Mouse (Mus musculus) kidney, embryonic 15.5 days (tissue): ENCODE measurements around the gene Cela3a. TPM values are rescaled to one million over a fixed set of nuclear protein-coding genes. Genes with fewer than 3 reads are reported as not detected.
A peak's percentile ranks its signal among the peaks of the same experiment; 100 is the strongest.
"Not testable (repeated sequence)": the region's sequence is repeated elsewhere in the genome, so short reads cannot be mapped to it uniquely, and the experiment has no call there.

ENCODE experiments used
- ATAC-seq: fragments of 200-750 bp; cut with Nextera tagmentation; replicated peaks from 2 replicates; pipeline ENCODE4 v1.8.0; 2017; ENCODE audit warnings: moderate TSS enrichment; ENCODE audit not compliant: low FRiP score
- H3K27ac ChIP-seq: fragments of 300-500 bp; sonication (generic); 2 replicates; pipeline ENCODE4 v1.5.1; 2015; ENCODE audit warnings: mild to moderate bottlenecking, inconsistent platforms
- H3K27me3 ChIP-seq: fragments of 300-500 bp; sonication (generic); 2 replicates; pipeline ENCODE4 v1.6.1; 2015; ENCODE audit warnings: inconsistent platforms
- H3K36me3 ChIP-seq: fragments of 300-500 bp; sonication (generic); 2 replicates; pipeline ENCODE4 v1.6.1; 2015; ENCODE audit warnings: inconsistent platforms
- H3K4me1 ChIP-seq: fragments of 300-500 bp; sonication (generic); 2 replicates; pipeline ENCODE4 v1.6.1; 2015; ENCODE audit warnings: inconsistent platforms
- H3K4me2 ChIP-seq: fragments of 300-500 bp; sonication (generic); 2 replicates; pipeline ENCODE4 v1.6.1; 2015; ENCODE audit warnings: moderate library complexity, mild to moderate bottlenecking, inconsistent platforms
- H3K4me3 ChIP-seq: fragments of 300-500 bp; sonication (generic); replicated peaks from 2 replicates; pipeline ENCODE4 v1.5.1; 2015; ENCODE audit warnings: mild to moderate bottlenecking, inconsistent platforms
- H3K9ac ChIP-seq: fragments of 300-500 bp; sonication (generic); 2 replicates; pipeline ENCODE4 v1.6.1; 2015; ENCODE audit warnings: mild to moderate bottlenecking, inconsistent platforms
- H3K9me3 ChIP-seq: fragments of 300-500 bp; sonication (generic); replicated peaks from 2 replicates; pipeline ENCODE4 v1.6.1; 2016; ENCODE audit warnings: inconsistent platforms
- WGBS: fragments of 180-500 bp; shearing (Covaris S2); methylation state at CpG from one replicate; pipeline ENCODE4 v1.1.7; 2015; ENCODE audit warnings: mixed read lengths; 5-methylcytosine and 5-hydroxymethylcytosine counted together
- polyA plus RNA-seq: library from polyadenylated mRNA; unstranded; fragments of >200 nt; fragmentation: Nextera tagmentation; extraction: Ambion mirVana; gene quantifications from 2 replicates; pipeline ENCODE4 v1.2.1, GENCODE M21; 2015

The Cela3a gene
- polyA plus RNA-seq, 1 experiment from 2014 or later: not detected

GRCm38 (mm10) chr4:137447363-137448196, 38.0 kb upstream of the Cela3a start:
- Histone ChIP-seq H3K27me3 (no peaks in the 10 kb centered on the region), H3K4me1 (peaks cover 22% of the 10 kb centered on the region), H3K9me3 (no peaks in the 10 kb centered on the region), H3K4me2 (no peak overlapping the region), H3K4me3 (no peak overlapping the region), H3K9ac (no peak overlapping the region), H3K27ac (0 out of 2 replicates have a peak overlapping the region, but pooled peaks have one; percentile 33), H3K36me3 (no peaks in the 10 kb centered on the region)
- 64% methylated on average over 7 of the region's 7 CpGs for WGBS
- no peak for ATAC-seq

DNA sequence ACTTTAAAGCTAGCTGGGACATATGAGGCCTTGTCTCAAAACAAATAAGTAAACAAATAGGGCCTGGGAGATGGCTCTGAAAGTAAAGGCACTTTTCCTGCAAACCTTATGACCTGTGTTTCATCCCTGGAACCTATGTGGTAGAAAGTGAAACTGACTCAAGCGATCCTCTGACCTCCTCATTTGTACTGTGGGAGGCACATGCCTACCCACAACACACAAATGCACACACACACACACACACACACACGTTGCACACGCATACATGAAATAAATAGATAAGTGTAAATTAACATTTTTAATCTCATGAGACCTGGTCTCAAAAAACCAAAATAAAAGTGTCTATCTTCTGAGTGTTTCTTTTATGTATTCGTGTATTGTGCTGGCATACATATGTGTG, 36.3 kb upstream of the Cela3a start:
- ATAC-seq: no peak
- no peak overlapping the region for H3K9ac ChIP-seq
- no peaks in the 10 kb centered on the region for H3K36me3 ChIP-seq
- H3K27ac ChIP-seq: no peak overlapping the region
- no peak overlapping the region for H3K4me3 ChIP-seq
- H3K4me1 ChIP-seq: peaks cover 22% of the 10 kb centered on the region
- no peaks in the 10 kb centered on the region for H3K9me3 ChIP-seq
- no peak overlapping the region for H3K4me2 ChIP-seq
- no peaks in the 10 kb centered on the region for H3K27me3 ChIP-seq
- 91% methylated on average over 4 of the region's 4 CpGs for WGBS

DNA sequence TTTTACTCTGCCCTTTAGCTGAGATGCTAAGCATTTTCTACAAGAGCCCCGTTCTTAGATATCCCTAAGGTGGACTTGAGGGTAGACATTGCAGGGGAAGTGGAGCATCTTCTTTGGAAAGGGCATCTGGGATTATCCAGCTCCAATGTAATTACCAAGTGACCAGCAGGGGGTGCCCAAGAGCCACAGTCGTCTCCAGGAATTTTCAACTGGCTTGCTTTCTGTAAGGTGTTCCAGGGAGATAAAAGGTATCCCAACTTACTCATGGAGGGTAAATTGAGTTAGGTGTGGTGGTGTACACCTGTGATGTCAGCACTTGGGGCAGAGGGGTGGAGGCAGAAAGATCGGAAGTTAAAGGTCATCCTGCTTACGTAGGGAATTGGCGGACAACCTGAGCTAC, 34.0 kb upstream of the Cela3a start:
- Histone ChIP-seq H3K9me3 (no peaks in the 10 kb centered on the region), H3K27me3 (no peaks in the 10 kb centered on the region), H3K9ac (no peak overlapping the region), H3K4me1 (peaks cover 13% of the 10 kb centered on the region), H3K4me3 (no peak overlapping the region), H3K4me2 (no peak overlapping the region), H3K36me3 (no peaks in the 10 kb centered on the region), H3K27ac (no peak overlapping the region)
- ATAC-seq: no peak
- 25% methylated on average over 5 of the region's 5 CpGs for WGBS

DNA sequence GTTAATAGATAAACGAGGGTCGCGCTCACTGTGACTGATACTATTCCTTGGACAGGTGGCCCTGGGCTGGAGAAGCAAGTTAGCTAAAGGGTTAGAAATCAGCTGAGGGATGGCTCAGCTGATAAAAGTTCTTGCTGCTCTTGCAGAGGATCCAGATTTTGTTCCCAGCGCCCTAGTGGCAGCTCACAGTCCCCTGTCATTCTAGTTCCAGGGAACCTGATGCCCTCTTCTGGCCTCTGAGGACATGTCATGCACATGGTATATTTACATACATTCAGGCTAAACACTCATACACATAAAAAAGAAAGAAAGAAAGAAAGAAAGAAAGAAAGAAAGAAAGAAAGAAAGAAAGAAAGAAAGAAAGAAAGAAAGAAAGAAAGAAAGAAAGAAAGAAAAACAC, 31.7 kb upstream of the Cela3a start:
- H3K4me2 ChIP-seq: no peak overlapping the region
- no peak for ATAC-seq
- WGBS: 91% methylated on average over 4 of the region's 4 CpGs
- no peaks in the 10 kb centered on the region for H3K27me3 ChIP-seq
- H3K27ac ChIP-seq: no peak overlapping the region
- no peak overlapping the region for H3K4me3 ChIP-seq
- H3K4me1 ChIP-seq: peaks cover 3% of the 10 kb centered on the region; the same call in 1 of the 2 replicates
- no peaks in the 10 kb centered on the region for H3K36me3 ChIP-seq
- H3K9me3 ChIP-seq: no peaks in the 10 kb centered on the region
- H3K9ac ChIP-seq: no peak overlapping the region

DNA sequence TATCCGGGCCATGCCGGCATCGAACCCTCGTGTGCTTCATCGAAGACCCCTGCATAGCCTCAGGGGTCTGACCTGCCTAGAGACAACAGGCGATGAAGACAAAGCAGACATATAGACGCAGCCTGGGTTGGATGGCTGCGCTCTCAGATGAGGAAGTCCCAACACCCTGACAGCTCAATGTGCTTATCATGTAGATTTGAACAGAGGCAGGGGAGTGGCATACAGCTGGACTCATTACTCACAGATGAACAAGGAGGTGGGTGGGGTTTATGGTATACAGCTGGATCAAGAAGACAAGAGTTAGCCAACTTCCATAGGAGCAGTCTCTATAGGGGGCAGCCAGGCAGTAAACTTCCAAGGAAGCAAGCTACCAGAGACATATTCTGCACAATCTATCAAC, 29.3 kb upstream of the Cela3a start:
- 93% methylated on average over 8 of the region's 8 CpGs for WGBS
- Histone ChIP-seq H3K27me3 (no peaks in the 10 kb centered on the region), H3K4me2 (no peak overlapping the region), H3K27ac (no peak overlapping the region), H3K36me3 (no peaks in the 10 kb centered on the region), H3K9ac (no peak overlapping the region), H3K4me1 (peaks cover 2% of the 10 kb centered on the region; the same call in 1 of the 2 replicates), H3K9me3 (no peaks in the 10 kb centered on the region), H3K4me3 (no peak overlapping the region)
- no peak for ATAC-seq

DNA sequence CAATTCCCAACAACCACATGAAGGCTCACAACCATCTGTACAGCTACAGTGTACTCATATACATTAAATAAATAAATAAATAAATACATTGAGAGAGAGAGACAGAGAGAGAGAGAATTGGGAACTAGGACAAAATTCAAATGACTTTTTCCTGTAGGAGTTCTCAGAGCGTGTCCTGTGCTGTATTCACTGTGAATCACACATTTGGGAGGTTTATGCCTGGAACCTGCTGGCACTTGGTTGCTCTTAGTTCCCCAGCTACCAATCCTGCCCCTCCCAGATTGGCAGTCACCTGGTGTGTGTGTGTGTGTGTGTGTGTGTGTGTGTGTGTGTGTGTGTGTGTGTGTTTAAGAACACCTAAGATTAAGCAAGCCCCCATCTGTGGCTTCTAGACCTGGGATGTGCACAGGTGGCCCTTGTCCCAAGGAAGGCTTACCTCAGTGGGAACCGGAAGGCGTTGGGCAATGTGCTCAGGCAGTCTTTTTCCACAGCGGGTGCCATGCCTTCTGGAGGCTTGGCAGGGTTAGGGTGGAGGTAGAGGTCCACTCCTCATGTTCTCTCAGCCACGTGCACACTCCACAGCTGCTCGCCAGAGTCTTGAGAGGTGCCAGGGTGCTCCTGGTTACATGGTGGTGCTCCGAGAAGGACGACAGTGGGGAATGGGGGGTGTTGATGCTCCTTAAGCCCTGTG, 27.5 kb upstream of the Cela3a start:
- Histone ChIP-seq H3K4me1 (no peaks in the 10 kb centered on the region), H3K27ac (no peak overlapping the region), H3K4me2 (no peak overlapping the region), H3K9me3 (no peaks in the 10 kb centered on the region), H3K27me3 (no peaks in the 10 kb centered on the region), H3K9ac (no peak overlapping the region), H3K36me3 (no peaks in the 10 kb centered on the region), H3K4me3 (no peak overlapping the region)
- ATAC-seq: no peak
- 88% methylated on average over 8 of the region's 8 CpGs for WGBS

DNA sequence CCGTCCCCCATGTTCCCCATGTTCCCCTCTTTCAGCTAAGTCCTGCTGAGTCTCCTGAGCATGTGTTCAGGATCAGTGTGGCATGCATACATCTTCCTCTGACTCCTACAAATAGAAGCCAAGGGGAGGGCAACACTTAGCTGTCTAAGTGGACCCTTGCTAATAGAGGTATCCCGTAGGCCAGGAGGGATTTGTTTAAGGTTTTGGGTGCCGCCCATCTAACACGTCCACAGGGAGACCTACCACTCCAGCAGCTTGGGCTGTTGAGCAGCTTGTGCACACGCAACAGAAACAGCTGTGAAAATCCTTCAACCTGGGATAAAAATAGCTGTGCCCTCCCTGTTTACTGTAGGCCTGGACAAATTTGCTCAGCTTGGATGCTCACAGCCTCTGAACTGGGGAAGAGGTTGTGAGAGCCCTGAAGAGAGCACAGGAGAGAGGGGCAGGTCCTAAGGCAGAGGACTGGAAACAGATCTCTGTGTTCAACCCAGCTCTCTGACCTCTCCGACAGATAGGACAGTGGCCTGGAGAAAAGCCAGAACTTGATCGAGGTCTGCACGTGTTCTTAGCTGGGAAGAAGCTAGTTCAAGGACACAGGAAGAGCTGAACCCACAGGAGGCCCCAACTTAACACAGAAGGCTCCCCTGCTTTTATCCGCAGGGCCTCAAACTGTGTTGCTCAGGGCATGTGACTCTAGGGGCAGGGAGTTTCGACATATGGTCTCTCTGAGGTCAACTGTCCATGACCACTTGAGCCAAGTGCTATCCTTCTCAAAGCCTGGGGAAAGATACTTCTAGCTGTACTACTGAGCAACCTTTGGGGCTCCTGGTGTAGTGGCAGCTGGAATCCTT, 23.3 kb upstream of the Cela3a start:
- H3K4me3 ChIP-seq, H3K27ac ChIP-seq, H3K9ac ChIP-seq, H3K27me3 ChIP-seq, H3K9me3 ChIP-seq, H3K4me2 ChIP-seq, ATAC-seq, H3K4me1 ChIP-seq, H3K36me3 ChIP-seq: not testable (repeated sequence)
- WGBS: 67% methylated on average over 10 of the region's 10 CpGs

GRCm38 (mm10) chr4:137430502-137430901, 20.9 kb upstream of the Cela3a start, which contains the start of gene Cela3b:
TSS of gene Cela3b (minus strand) at chr4:137430540.
- H3K27ac ChIP-seq: no peak within 1 kb of the TSS
- H3K36me3 ChIP-seq: no peaks in the 10 kb centered on the region
- 89% methylated on average over 4 of the region's 4 CpGs for WGBS
- no peak within 1 kb of the TSS for H3K9ac ChIP-seq
- no peak within 1 kb of the TSS for H3K4me2 ChIP-seq
- no peaks in the 10 kb centered on the region for H3K4me1 ChIP-seq
- no peak within 1 kb of the TSS for H3K4me3 ChIP-seq
- no peaks in the 10 kb centered on the region for H3K27me3 ChIP-seq
- ATAC-seq: no peak
- H3K9me3 ChIP-seq: no peaks in the 10 kb centered on the region

DNA sequence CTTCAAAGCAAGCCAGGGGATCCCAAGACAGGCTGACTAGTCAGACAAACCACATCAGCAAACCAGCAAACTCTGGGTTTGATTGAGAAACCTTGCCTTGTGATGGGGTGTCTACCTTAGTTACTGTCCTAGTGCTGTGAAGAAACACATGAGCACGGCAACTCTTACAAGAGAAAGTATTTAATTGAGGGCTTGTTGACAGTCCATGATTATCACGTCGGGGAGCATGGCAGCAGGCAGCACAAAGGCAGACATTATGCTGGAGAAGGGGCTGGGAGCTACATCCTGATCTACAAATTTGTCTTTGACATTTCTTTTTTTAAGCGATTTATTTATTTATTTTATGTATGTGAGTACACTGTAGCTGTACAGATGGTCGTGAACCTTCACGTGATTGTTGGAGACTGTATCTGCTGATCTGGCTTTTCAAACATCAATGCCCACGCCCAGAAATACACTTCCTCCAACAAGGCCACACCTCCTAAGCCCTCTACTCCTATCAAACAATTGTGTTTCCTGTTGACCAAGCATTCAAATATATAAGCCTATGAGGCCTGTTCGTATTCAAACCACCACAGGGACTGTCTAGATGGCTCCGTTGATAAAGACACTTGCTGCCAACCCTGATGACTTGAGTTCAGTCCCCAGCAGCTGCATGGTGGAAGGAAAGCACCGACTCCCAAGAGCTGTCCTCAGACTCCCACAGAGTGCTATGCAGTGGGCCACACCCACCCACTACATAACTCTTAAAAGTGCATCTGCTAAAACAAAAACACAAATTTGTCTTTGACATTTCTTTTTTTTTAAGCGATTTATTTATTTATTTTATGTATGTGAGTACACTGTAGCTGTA, 8.3 kb upstream of the Cela3a start:
- Histone ChIP-seq H3K27me3 (no peaks in the 10 kb centered on the region), H3K4me3 (no peak overlapping the region), H3K9me3 (no peaks in the 10 kb centered on the region), H3K36me3 (no peaks in the 10 kb centered on the region), H3K4me1 (no peaks in the 10 kb centered on the region), H3K4me2 (no peak overlapping the region), H3K27ac (no peak overlapping the region), H3K9ac (no peak overlapping the region)
- WGBS: 71% methylated on average over 11 of the region's 11 CpGs
- no peak for ATAC-seq

GRCm38 (mm10) chr4:137414936-137415335, 5.3 kb upstream of the Cela3a start:
- Histone ChIP-seq H3K9me3 (no peaks in the 10 kb centered on the region), H3K9ac (no peak overlapping the region), H3K27me3 (no peaks in the 10 kb centered on the region), H3K4me2 (no peak overlapping the region), H3K4me3 (no peak overlapping the region), H3K36me3 (no peaks in the 10 kb centered on the region), H3K4me1 (no peaks in the 10 kb centered on the region), H3K27ac (0 out of 2 replicates have a peak overlapping the region, but pooled peaks have one; percentile 18)
- 64% methylated on average over 1 of the region's 1 CpGs for WGBS
- ATAC-seq: no peak

DNA sequence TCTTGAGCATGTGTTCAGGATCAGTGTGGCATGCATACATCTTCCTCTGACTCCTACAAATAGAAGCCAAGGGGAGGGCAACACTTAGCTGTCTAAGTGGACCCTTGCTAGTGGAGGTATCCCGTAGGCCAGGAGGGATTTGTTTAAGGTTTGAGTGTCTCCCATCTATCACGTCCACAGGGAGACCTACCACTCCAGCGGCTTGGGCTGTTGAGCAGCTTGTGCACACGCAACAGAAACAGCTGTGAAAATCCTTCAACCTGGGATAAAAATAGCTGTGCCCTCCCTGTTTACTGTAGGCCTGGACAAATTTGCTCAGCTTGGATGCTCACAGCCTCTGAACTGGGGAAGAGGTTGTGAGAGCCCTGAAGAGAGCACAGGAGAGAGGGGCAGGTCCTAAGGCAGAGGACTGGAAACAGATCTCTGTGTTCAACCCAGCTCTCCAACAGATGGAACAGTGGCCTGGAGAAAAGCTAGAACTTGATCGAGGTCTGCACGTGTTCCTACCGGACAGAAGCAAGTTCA, 2.7 kb upstream of the Cela3a start:
- not testable (repeated sequence) for H3K27ac ChIP-seq, H3K4me1 ChIP-seq, H3K36me3 ChIP-seq, H3K27me3 ChIP-seq, H3K4me3 ChIP-seq, H3K4me2 ChIP-seq, H3K9me3 ChIP-seq, H3K9ac ChIP-seq, ATAC-seq
- WGBS: 69% methylated on average over 7 of the region's 7 CpGs
